In genomic region chr9:106318074-106318473, GRCm38 (mm10) we compare ENCODE assay signal across 13 mouse cellular contexts. TPM values are rescaled to one million over a fixed set of nuclear protein-coding genes. Genes with fewer than 3 reads are reported as not detected.
DNase-seq lines count a peak whose midpoint lies in the region; ATAC-seq lines count a peak whose summit lies in the region.
"Had no signal": no experiment of that assay in that cellular context is flagged by ENCODE, and none has a peak within 500 bp of the region (broad histone marks: within the 10 kb centered on the region; RNA-seq: fewer than 3 reads in every experiment).

No protein-coding gene starts in this region.

- no peak overlapping the region for H3K4me2 ChIP-seq in embryonic facial prominence, embryonic 15.5 days (replicated peaks)
- H3K4me2 ChIP-seq: limb, embryonic 15.5 days had no signal

- no peak overlapping the region for H3K4me3 ChIP-seq in embryonic facial prominence, embryonic 15.5 days (replicated peaks)
- H3K4me3 ChIP-seq: limb, embryonic 15.5 days had no signal

- no peaks in the 10 kb centered on the region for H3K36me3 ChIP-seq in embryonic facial prominence, embryonic 15.5 days

- no peaks in the 10 kb centered on the region for H3K9me3 ChIP-seq in embryonic facial prominence, embryonic 15.5 days (replicated peaks)
- H3K9me3 ChIP-seq: limb, embryonic 15.5 days had no signal

- 0 out of 2 replicates have a peak overlapping the region, but pooled peaks have one; percentile 17 for H3K27ac ChIP-seq in embryonic facial prominence, embryonic 15.5 days (replicated peaks)

- no peak overlapping the region for H3K9ac ChIP-seq in embryonic facial prominence, embryonic 15.5 days
- H3K9ac ChIP-seq: limb, embryonic 15.5 days had no signal

- no peaks in the 10 kb centered on the region for H3K27me3 ChIP-seq in embryonic facial prominence, embryonic 15.5 days
- H3K27me3 ChIP-seq: limb, embryonic 15.5 days had no signal

- no peak for ATAC-seq in embryonic facial prominence, embryonic 15.5 days (ENCODE audit: insufficient number of reproducible peaks, low FRiP score, low TSS enrichment, low read depth)
- ATAC-seq: intestine, postnatal 0 days had no signal

- peak; percentile 44 for DNase-seq in layer of hippocampus, adult 11-12 months (ENCODE audit: low spot score)
- DNase-seq in layer of hippocampus, postnatal 10 days (ENCODE audit: low spot score in 2 of 2): no peak
- DNase-seq in CD4-positive helper T cell, adult 2 months (ENCODE audit: low read depth, low spot score): peak; percentile 15
- peak; percentile 61 for DNase-seq in MN1 (ENCODE audit: low spot score)
- no peak for DNase-seq in spleen, postnatal 4 days (ENCODE audit: low spot score in 2 of 2)
- no peak for DNase-seq in yolk sac, embryonic 10.5 days (ENCODE audit: low spot score)
- no peak for DNase-seq in urinary bladder, adult 18-20 months (ENCODE audit: low spot score in 2 of 2)
- DNase-seq: adrenal gland, adult 2 months; cerebellum, adult 8-10 months; thymus, postnatal 36 days had no signal

- WGBS in embryonic facial prominence, embryonic 15.5 days: 49% methylated on average over 2 of the region's 2 CpGs

- H3K4me1 ChIP-seq in embryonic facial prominence, embryonic 15.5 days: peaks cover 50% of the 10 kb centered on the region

RNA-seq across cellular contexts. Expression of gene Poc1a, which starts 37.2 kb away (rescaled TPM):
- 10 to 100 TPM; 12.2 to 12.6 TPM for total RNA-seq in layer of hippocampus, postnatal 10 days (2021)
- 22.4 and 32.8 TPM in 2 replicates for polyA plus RNA-seq in embryonic facial prominence, embryonic 15.5 days (2015; fragmentation: Nextera tagmentation; extraction: Ambion mirVana)

RNA-seq across cellular contexts. Expression of gene Dusp7, which starts 50.4 kb away (rescaled TPM):
- total RNA-seq in layer of hippocampus, postnatal 10 days (2021): 10 to 100 TPM; 58.7 to 64.2 TPM
- 42.3 and 44.2 TPM in 2 replicates for polyA plus RNA-seq in embryonic facial prominence, embryonic 15.5 days (2015; fragmentation: Nextera tagmentation; extraction: Ambion mirVana)

Comparison
In these comparisons a context has a peak if more than half of its experiments do, and no peak if none do; other contexts are left out.
1. DNase-seq: peak in layer of hippocampus, adult 11-12 months (single experiment), CD4-positive helper T cell, adult 2 months (single experiment) and MN1 (single experiment); none in layer of hippocampus, postnatal 10 days (0 of 2), spleen, postnatal 4 days (0 of 2), yolk sac, embryonic 10.5 days (single experiment) and urinary bladder, adult 18-20 months (0 of 2).